In the genomic region with DNA sequence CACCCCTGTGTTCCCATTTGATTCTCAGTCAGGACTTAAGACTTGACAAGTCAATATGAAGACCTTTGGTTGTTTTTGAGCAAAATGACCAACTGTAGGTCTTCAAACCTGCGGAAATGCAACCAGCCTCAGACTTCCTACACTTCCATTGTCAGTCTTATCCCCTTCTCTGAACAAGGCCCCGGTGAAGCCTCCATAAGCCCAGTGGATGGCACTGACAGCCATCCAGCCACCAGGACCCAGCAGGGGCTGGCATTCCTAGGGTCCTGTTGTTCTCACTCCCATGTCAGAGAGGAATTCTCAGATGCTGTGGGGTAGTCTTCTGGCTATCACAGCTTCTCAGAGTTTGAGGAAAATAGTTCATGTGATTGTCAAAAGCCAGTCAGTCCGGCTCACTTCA, we compare ENCODE assay signal across 8 mouse cellular contexts. TPM values are rescaled to one million over a fixed set of nuclear protein-coding genes. Genes with fewer than 3 reads are reported as not detected.
A peak's percentile ranks its signal among the peaks of the same experiment; 100 is the strongest.
DNase-seq lines count a peak whose midpoint lies in the region; ATAC-seq and TF ChIP-seq lines count a peak whose summit lies in the region.

No protein-coding gene starts in this region.

- H3K9me3 ChIP-seq in forebrain, postnatal 0 days (ENCODE audit: low read length): no peaks in the 10 kb centered on the region
- no peaks in the 10 kb centered on the region for H3K9me3 ChIP-seq in midbrain, embryonic 11.5 days (ENCODE audit: control insufficient read depth, low read length)

- 46% methylated on average over 3 of the region's 3 CpGs for WGBS in kidney, adult 2 months
- WGBS in forebrain, postnatal 0 days: 28% methylated on average over 3 of the region's 3 CpGs
- 47% methylated on average over 3 of the region's 3 CpGs for WGBS in midbrain, embryonic 11.5 days

- ATAC-seq in forebrain, postnatal 0 days: no peak
- no peak for ATAC-seq in midbrain, embryonic 11.5 days (ENCODE audit: low FRiP score)
- ATAC-seq in activated CD4-positive, CD25-positive, alpha-beta regulatory T cell, adult 4 months: no peak

- TF ChIP-seq CTCF in kidney, adult 2 months (conservative IDR thresholded peaks at IDR 0.05; ENCODE audit: insufficient read depth, insufficient read length, low read depth, low read length): no peak
- no peak for TF ChIP-seq CTCF in forebrain, postnatal 0 days (IDR thresholded peaks at IDR 0.05; ENCODE audit: low read depth)

- H3K9ac ChIP-seq in forebrain, postnatal 0 days: peak overlapping the region; percentile 79
- H3K9ac ChIP-seq in midbrain, embryonic 11.5 days (ENCODE audit: low read length): peak overlapping the region; percentile 97

- 0 out of 2 replicates have a peak overlapping the region, but pooled peaks have one; percentile 21 for H3K27ac ChIP-seq in kidney, adult 2 months (ENCODE audit: insufficient read depth, low read depth, low read length)
- peak overlapping the region; percentile 96; the same call in 1 of the 2 replicates for H3K27ac ChIP-seq in forebrain, postnatal 0 days (ENCODE audit: low read depth, low read length)
- no peak overlapping the region for H3K27ac ChIP-seq in midbrain, embryonic 11.5 days (ENCODE audit: low read depth, low read length)

- no peak for DNase-seq in kidney, adult 2 months
- no peak for DNase-seq in kidney, adult 9 months
- DNase-seq in NIH3T3 (ENCODE audit: low read depth): peak; percentile 31
- no peak for DNase-seq in forebrain, postnatal 0 days
- peak; percentile 84 for DNase-seq in midbrain, embryonic 11.5 days (ENCODE audit: low spot score, missing footprints)
- DNase-seq in spleen, adult 12 weeks (ENCODE audit: low spot score): no peak
- no peak for DNase-seq in left cerebral cortex, adult 8-10 months (ENCODE audit: low spot score in 2 of 2)

- no peaks in the 10 kb centered on the region for H3K27me3 ChIP-seq in kidney, adult 2 months (replicated peaks; ENCODE audit: control insufficient read depth, insufficient read depth, low read length)
- no peaks in the 10 kb centered on the region for H3K27me3 ChIP-seq in forebrain, postnatal 0 days (ENCODE audit: insufficient read depth, low read length)
- H3K27me3 ChIP-seq in midbrain, embryonic 11.5 days (ENCODE audit: control insufficient read depth, insufficient read depth, low read length): no peaks in the 10 kb centered on the region

- no peaks in the 10 kb centered on the region for H3K36me3 ChIP-seq in kidney, adult 2 months (ENCODE audit: control insufficient read depth, insufficient read depth, low read length)
- peaks cover 34% of the 10 kb centered on the region for H3K36me3 ChIP-seq in forebrain, postnatal 0 days (ENCODE audit: insufficient read depth)
- peaks cover 8% of the 10 kb centered on the region; the same call in 1 of the 2 replicates for H3K36me3 ChIP-seq in midbrain, embryonic 11.5 days (ENCODE audit: control insufficient read depth, insufficient read depth, low read length)

- peak overlapping the region; percentile 64 for H3K4me2 ChIP-seq in forebrain, postnatal 0 days (ENCODE audit: low read depth)
- peak overlapping the region; percentile 72 for H3K4me2 ChIP-seq in midbrain, embryonic 11.5 days

- no peak for TF ChIP-seq POLR2A in kidney, adult 2 months (IDR thresholded peaks at IDR 0.05; ENCODE audit: low read depth, low read length)

- peak overlapping the region; percentile 95; the same call in 1 of the 2 replicates for H3K4me3 ChIP-seq in kidney, adult 2 months (ENCODE audit: insufficient read depth, low read depth, low read length)
- peak overlapping the region; percentile 66 for H3K4me3 ChIP-seq in forebrain, postnatal 0 days (ENCODE audit: low read depth, low read length)
- H3K4me3 ChIP-seq in midbrain, embryonic 11.5 days (ENCODE audit: low read depth, low read length): peak overlapping the region; percentile 90

- peaks cover 12% of the 10 kb centered on the region; the same call in 1 of the 2 replicates for H3K4me1 ChIP-seq in kidney, adult 2 months (ENCODE audit: control insufficient read depth, insufficient read depth, low read length)
- H3K4me1 ChIP-seq in forebrain, postnatal 0 days (ENCODE audit: insufficient read depth): 0 out of 2 replicates have a peak, but pooled peaks cover 7% of the 10 kb centered on the region
- H3K4me1 ChIP-seq in midbrain, embryonic 11.5 days (ENCODE audit: control insufficient read depth, insufficient read depth, low read length): peaks cover 8% of the 10 kb centered on the region

RNA-seq across cellular contexts. Expression of a gene that starts 1.6 kb away (rescaled TPM):
- 6.2 and 7.0 TPM in 2 replicates for polyA plus RNA-seq in kidney, adult 2 months (2012; rRNA removed)
- total RNA-seq in forebrain, postnatal 0 days (2014; rRNA removed): 41.8 and 48.5 TPM in 2 replicates
- polyA plus RNA-seq in forebrain, postnatal 0 days (2015; fragmentation: Nextera tagmentation; extraction: Ambion mirVana): 15.4 and 16.7 TPM in 2 replicates
- polyA plus RNA-seq in midbrain, embryonic 11.5 days (2014; fragmentation: Nextera tagmentation; extraction: Ambion mirVana): 12.6 and 13.6 TPM in 2 replicates
- 1 to 10 TPM; 2.8 TPM for polyA plus RNA-seq in activated CD4-positive, CD25-positive, alpha-beta regulatory T cell, adult 4 months (2017; shearing (Covaris generic))
- 10 to 100 TPM; 11.0 to 13.4 (median 11.8) TPM for total RNA-seq in left cerebral cortex, adult 8-10 months (2022)

RNA-seq across cellular contexts. Expression of a gene that starts 41.7 kb away (rescaled TPM):
- 8.1 and 8.5 TPM in 2 replicates for polyA plus RNA-seq in kidney, adult 2 months (2012; rRNA removed)
- 12.8 and 17.0 TPM in 2 replicates for total RNA-seq in forebrain, postnatal 0 days (2014; rRNA removed)
- polyA plus RNA-seq in forebrain, postnatal 0 days (2015; fragmentation: Nextera tagmentation; extraction: Ambion mirVana): 19.3 and 21.8 TPM in 2 replicates
- polyA plus RNA-seq in midbrain, embryonic 11.5 days (2014; fragmentation: Nextera tagmentation; extraction: Ambion mirVana): 12.0 and 13.1 TPM in 2 replicates
- 10 to 100 TPM; 14.6 to 15.2 TPM for polyA plus RNA-seq in activated CD4-positive, CD25-positive, alpha-beta regulatory T cell, adult 4 months (2017; shearing (Covaris generic))
- 10 to 100 TPM; 17.5 to 19.1 (median 18.2) TPM for total RNA-seq in left cerebral cortex, adult 8-10 months (2022)

RNA-seq across cellular contexts. Expression of a gene that starts 43.1 kb away (rescaled TPM):
- 7.2 and 9.0 TPM in 2 replicates for polyA plus RNA-seq in kidney, adult 2 months (2012; rRNA removed)
- total RNA-seq in forebrain, postnatal 0 days (2014; rRNA removed): 23.5 and 28.2 TPM in 2 replicates
- polyA plus RNA-seq in forebrain, postnatal 0 days (2015; fragmentation: Nextera tagmentation; extraction: Ambion mirVana): 7.1 and 11.1 TPM in 2 replicates
- polyA plus RNA-seq in midbrain, embryonic 11.5 days (2014; fragmentation: Nextera tagmentation; extraction: Ambion mirVana): 7.6 and 8.3 TPM in 2 replicates
- polyA plus RNA-seq in activated CD4-positive, CD25-positive, alpha-beta regulatory T cell, adult 4 months (2017; shearing (Covaris generic)): 10 to 100 TPM; 10.2 to 11.4 TPM
- total RNA-seq in left cerebral cortex, adult 8-10 months (2022): 10 to 100 TPM; 19.2 to 24.5 (median 20.1) TPM

RNA-seq across cellular contexts. Expression of a gene that starts 47.9 kb away (rescaled TPM):
- polyA plus RNA-seq in kidney, adult 2 months (2012; rRNA removed): 0.19 and 0.37 TPM in 2 replicates
- 22.2 and 23.8 TPM in 2 replicates for total RNA-seq in forebrain, postnatal 0 days (2014; rRNA removed)
- polyA plus RNA-seq in forebrain, postnatal 0 days (2015; fragmentation: Nextera tagmentation; extraction: Ambion mirVana): 5.1 and 5.5 TPM in 2 replicates
- 7.0 and 8.1 TPM in 2 replicates for polyA plus RNA-seq in midbrain, embryonic 11.5 days (2014; fragmentation: Nextera tagmentation; extraction: Ambion mirVana)
- not detected for polyA plus RNA-seq in activated CD4-positive, CD25-positive, alpha-beta regulatory T cell, adult 4 months (2017; shearing (Covaris generic))
- 1 to 10 TPM; 5.5 to 7.1 (median 6.1) TPM for total RNA-seq in left cerebral cortex, adult 8-10 months (2022)

Comparison
In these comparisons a context has a peak if more than half of its experiments do, and no peak if none do; other contexts are left out.
1. DNase-seq: peak in NIH3T3 (single experiment) and midbrain, embryonic 11.5 days (single experiment); none in kidney, adult 2 months (single experiment), kidney, adult 9 months (single experiment), forebrain, postnatal 0 days (single experiment), spleen, adult 12 weeks (single experiment) and left cerebral cortex, adult 8-10 months (0 of 2).
2. Peak in every context shown above with its lines, with median percentiles within 50 percentile points of each other: H3K4me3 ChIP-seq.